Mouse (Mus musculus): ENCODE measurements around the gene Lce3b.
A peak's percentile ranks its signal among the peaks of the same experiment; 100 is the strongest.

Lce3b gene

DNA sequence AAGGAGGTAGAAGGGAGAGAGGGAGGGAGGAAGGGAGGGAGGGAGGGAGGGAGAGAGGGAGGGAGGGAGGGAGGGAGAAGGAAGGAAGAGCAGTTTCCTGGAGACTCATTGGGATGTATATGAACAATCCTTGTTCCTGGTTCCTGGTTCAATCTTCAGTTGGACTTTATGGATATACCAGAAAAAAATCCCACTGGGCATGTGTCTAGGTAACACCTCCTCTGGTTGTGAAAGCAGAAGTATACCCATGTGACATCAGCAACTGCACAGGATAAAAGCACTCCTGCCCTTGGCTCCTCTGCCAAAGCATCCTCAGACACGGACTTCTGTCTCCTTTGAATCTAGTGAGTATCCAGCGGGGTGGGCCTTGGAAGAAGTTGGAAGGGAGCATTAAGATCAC lies at the start of gene Lce3b:
TSS of gene Lce3b (plus strand) at position 301 of the 400 bp plus-strand sequence.
- DNase-seq (ENCODE audit: low spot score in 2 of 2): no peak

DNA sequence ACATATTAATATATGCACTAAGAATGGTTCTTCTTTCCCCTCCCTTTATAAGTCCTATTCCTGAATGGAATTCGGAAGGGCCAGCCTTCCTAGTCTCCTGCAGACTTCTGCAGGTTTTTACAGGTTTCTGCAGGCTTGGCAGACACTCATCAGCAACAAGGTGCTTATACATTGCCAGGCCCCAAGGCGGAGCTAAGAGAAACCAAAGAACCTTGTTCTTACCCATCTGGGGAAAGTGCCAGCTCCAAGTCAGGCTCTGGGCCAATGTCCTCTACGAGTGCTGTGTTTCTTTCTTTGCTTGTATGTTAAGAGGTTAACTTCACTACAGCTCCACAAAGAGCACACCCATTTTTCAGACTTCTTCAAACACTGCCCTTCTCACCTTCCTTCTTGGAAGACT lies 38.7 kb upstream of the Lce3b start:
- DNase-seq (ENCODE audit: low spot score in 2 of 2): no peak

DNA sequence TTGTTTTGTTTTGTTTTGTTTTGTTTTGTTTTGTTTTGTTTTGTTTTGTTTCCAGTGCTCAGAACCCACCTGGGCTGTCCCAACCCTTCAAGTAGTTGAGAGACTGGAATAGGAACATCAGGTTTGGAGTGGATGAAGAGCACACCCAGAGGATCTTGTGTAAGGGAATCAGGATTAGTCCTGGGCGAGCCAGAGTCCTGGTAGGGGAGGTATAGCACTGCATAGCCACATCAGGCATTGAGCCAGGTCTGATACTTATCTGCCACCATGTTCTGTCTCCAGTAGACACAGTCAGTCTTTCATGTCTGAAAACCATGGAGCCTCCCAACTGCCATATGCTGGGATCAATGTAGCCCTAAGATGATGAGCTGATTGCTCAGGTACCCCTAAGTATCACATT lies 38.3 kb upstream of the Lce3b start:
- DNase-seq (ENCODE audit: low spot score in 2 of 2): no peak

DNA sequence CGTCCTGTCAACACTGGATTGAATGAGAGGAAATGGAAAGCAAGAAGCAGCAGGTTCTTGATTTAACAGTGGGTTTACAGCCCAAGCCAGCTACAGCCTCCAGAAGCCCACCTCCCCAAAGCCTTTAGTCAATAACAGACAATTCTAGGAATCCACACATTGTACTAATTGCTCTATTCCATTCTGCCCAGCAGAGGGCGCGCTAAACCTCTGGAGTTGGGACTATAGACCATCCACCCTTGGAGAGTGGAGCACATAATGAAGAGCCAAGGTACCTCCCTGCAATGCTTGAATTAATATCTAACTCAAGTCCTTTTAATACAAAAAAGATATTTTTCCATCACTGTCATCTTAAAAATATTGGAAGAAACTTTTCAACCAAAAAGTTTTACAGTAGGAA lies 29.8 kb upstream of the Lce3b start:
- peak in 1 of 2 experiments; percentile 64 for DNase-seq (ENCODE audit: low spot score in 2 of 2)

DNA sequence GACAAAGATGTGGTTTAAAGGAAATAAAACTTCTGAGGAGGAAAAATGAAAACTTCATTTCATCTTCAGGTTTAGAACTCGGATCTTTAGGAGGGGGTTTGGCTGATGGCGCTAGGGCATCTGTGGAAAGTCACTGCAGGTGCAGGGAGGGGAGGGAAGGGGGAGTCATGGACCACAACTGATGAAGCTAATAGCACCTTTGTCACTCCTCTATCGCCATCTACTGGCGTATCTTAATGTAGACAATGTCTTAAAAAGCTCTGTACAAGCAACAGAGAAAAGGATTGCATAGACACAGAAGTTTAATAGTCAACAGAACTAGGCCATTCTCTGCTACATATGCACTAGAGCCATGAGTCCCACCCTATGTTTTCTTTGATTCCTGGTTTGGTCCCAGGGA lies 29.1 kb upstream of the Lce3b start:
- no peak for DNase-seq (ENCODE audit: low spot score in 2 of 2)

DNA sequence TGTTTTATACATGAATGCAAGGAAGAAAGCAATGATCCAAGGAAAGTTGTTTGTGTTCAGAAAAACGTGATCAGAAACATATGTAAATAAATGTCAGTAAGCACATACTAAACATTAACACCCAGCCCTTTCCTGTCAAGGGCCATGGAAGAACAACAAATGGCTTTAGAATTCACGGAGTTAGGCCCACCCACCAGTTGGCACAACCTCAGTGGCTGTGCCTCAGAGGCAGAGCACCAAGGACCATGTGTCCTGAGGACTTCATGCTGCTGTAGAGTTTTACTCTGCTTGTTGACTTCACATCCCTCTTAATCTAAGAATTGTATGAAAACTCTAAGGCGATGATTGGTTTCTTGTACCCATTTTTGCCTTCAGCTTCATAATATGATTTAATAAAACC lies 27.6 kb upstream of the Lce3b start:
- no peak for DNase-seq (ENCODE audit: low spot score in 2 of 2)

DNA sequence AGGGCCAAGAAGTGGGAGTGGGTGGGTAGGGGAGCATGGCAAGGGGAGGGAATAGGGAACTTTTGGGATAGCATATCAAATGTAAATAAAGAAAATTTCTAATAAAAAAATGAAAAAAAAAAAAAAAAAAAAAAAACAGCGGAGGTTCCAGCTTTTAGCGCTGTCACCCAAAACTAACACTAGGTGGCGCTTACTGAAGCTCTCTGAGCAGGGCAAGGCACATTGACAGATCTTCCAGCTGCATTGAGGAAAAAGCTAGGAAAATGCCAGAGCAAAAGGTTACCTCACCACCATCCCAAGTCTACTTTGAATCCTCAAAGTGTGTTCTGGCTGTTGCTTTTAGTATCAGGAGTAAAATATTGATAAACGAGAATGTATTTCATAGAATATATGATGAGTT lies 25.2 kb upstream of the Lce3b start:
- DNase-seq (ENCODE audit: low spot score in 2 of 2): no peak

DNA sequence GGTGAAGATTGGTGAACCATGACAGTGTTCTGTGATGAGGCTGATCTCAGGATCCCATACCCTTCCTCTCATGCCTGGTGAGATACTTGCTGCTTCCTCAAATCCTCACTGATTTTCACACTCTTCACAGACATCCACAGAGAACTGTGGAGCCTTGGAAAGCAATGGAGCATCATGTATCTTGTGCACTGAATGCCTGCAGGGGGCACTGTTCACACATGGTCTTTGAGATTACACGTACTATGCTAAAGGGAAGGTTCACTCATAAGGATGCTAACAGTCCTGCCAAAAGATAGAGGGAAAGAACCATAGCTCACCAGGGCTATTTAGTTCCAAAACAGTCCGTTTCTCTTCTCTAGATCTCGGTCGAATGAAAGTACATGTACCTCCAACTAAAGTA lies 12.4 kb upstream of the Lce3b start:
- DNase-seq (ENCODE audit: low spot score in 2 of 2): no peak

DNA sequence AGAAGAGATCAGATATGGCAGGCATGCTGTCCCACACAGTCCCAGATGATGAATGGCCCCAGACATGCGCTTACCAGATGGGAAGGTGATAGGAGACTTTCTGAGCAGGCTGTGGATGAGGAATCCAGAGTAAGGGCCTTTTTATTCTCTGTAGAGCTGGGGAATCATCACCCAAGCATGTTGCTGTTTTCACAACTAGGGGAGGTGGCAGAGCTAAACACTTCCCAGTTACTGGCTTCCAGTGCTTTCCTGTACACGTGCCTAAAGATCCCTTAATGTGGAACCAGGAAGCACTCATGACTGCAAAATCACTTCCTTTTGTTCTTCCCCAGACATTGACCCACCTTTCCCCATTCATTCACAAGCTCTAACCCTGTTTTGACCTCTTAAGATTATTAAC lies 6.6 kb upstream of the Lce3b start, which contains the start of gene Lce3a:
TSS of gene Lce3a (minus strand) at position 101 of the 400 bp plus-strand sequence.
- DNase-seq (ENCODE audit: low spot score in 2 of 2): no peak

DNA sequence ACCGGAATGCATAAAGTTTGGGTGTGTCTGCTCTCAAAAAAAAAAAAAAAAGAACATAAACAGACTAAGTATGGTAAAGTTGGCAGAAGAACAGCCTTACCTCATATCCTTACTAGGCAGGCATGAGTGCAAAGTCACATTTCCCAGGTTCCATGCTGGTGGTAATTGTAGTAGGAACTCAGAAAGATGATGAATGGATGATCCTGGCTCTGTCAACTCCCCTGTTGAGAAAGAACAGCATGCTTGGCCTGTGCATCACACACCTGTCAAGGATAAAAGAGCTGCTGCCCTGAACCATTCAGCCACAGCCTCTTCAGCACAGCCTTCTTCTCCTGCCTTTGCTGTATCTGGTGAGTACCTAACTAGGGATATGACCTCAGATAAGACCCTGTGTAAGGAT lies 11.4 kb downstream of the Lce3b start, which contains the start of gene Lce3c:
TSS of gene Lce3c (plus strand) at position 301 of the 400 bp plus-strand sequence.
- no peak for DNase-seq (ENCODE audit: low spot score in 2 of 2)

DNA sequence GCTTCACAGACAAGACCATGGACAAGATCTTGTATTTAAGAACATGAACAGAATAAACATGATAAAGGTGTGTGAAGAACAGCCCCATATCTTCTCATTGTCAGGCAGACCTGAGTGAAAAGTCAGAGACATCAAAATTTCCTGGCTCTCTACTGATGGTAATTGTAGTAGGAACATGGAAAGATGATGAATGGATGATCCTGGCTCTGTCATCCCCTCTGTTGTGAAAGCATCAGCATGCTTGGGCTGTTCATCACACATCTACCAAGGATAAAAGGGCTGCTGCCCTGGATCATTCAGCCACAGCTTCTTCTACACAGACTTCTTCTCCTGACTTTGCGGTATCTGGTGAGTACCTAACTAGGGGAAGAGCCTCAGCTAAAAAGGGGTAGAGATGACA lies 24.3 kb downstream of the Lce3b start, which contains the start of gene Lce3d:
TSS of gene Lce3d (plus strand) at position 301 of the 400 bp plus-strand sequence.
- DNase-seq (ENCODE audit: low spot score in 2 of 2): no peak

DNA sequence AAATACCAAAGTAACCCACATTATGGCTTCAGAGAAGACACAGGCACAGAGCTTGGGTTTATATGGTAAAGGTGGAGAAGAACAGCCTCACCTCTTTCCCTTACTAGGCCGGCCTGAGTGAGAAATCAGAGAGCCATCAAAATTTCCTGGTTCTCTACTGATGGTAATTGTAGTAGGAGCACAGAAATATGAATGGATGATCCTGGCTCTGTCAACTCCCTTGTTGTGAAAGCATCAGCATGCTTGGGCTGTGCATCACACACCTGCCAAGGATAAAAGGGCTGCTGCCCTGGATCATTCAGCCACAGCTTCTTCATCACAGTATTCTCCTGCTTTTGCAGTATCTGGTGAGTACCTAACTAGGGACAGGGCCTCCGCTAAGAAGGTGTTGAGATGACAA lies 34.0 kb downstream of the Lce3b start, which contains the start of gene Lce3e:
TSS of gene Lce3e (plus strand) at position 301 of the 400 bp plus-strand sequence.
- no peak for DNase-seq (ENCODE audit: low spot score in 2 of 2)

DNA sequence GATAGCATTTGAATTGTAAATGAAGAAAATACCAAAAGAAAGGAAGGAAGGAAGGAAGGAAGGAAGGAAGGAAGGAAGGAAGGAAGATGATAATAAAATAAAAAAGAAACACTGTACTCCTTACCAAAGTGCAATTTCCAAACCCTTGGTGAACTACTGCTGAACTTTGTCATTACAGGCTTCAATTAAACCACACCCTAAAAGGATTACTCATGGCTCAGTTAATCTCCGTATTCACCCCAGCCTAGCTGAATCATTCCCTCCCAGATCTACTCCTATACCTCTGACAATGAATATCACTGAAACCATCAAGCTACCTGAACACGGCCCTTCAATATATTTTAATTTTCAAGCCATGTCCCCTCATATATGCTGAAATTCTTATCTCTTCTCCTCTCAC lies 45.7 kb downstream of the Lce3b start:
- DNase-seq (ENCODE audit: low spot score in 2 of 2): no peak
